Mouse (Mus musculus): ENCODE data around the gene Aqp9.

Gene Aqp9

GRCm38 (mm10) chr9:71168511-71168910 lies at the start of gene Aqp9:
Aqp9 (minus strand) TSS chr9:71168682.
- DNase-seq (ENCODE audit: low read depth, low spot score): no peak

GRCm38 (mm10) chr9:71217793-71218095 lies 49.3 kb upstream of the Aqp9 start:
- no peak for DNase-seq (ENCODE audit: low read depth, low spot score)

GRCm38 (mm10) chr9:71216996-71217792 lies 48.7 kb upstream of the Aqp9 start:
- peak; percentile 25 for DNase-seq (ENCODE audit: low read depth, low spot score)

- peak; percentile 42 for DNase-seq (ENCODE audit: low read depth, low spot score)
Observed at GRCm38 (mm10) chr9:71216036-71216995, 47.8 kb upstream of the Aqp9 start.

- DNase-seq (ENCODE audit: low read depth, low spot score): peak; percentile 87
Observed at GRCm38 (mm10) chr9:71215248-71216035, 47.0 kb upstream of the Aqp9 start, which contains the start of gene Aldh1a2. Aldh1a2 (plus strand) TSS chr9:71215789.

GRCm38 (mm10) chr9:71213636-71214035 lies 45.2 kb upstream of the Aqp9 start:
- no peak for DNase-seq (ENCODE audit: low read depth, low spot score)

GRCm38 (mm10) chr9:71210870-71211269 lies 42.4 kb upstream of the Aqp9 start:
- DNase-seq (ENCODE audit: low read depth, low spot score): peak; percentile 71

GRCm38 (mm10) chr9:71209299-71209698 lies 40.8 kb upstream of the Aqp9 start:
- peak; percentile 44 for DNase-seq (ENCODE audit: low read depth, low spot score)

- DNase-seq (ENCODE audit: low read depth, low spot score): no peak
Observed at GRCm38 (mm10) chr9:71202265-71202664, 33.8 kb upstream of the Aqp9 start.

GRCm38 (mm10) chr9:71198826-71199225 lies 30.3 kb upstream of the Aqp9 start:
- DNase-seq (ENCODE audit: low read depth, low spot score): no peak

GRCm38 (mm10) chr9:71188647-71189415 lies 20.3 kb upstream of the Aqp9 start:
- peak; percentile 83 for DNase-seq (ENCODE audit: low read depth, low spot score)

- no peak for DNase-seq (ENCODE audit: low read depth, low spot score)
Observed at GRCm38 (mm10) chr9:71187396-71187795, 18.9 kb upstream of the Aqp9 start.

GRCm38 (mm10) chr9:71185823-71186222 lies 17.3 kb upstream of the Aqp9 start:
- DNase-seq (ENCODE audit: low read depth, low spot score): no peak

- no peak for DNase-seq (ENCODE audit: low read depth, low spot score)
Observed at GRCm38 (mm10) chr9:71185285-71185684, 16.8 kb upstream of the Aqp9 start.

GRCm38 (mm10) chr9:71179964-71180700 lies 11.7 kb upstream of the Aqp9 start:
- peak; percentile 7 for DNase-seq (ENCODE audit: low read depth, low spot score)

- no peak for DNase-seq (ENCODE audit: low read depth, low spot score)
Observed at GRCm38 (mm10) chr9:71179276-71179896, 10.9 kb upstream of the Aqp9 start.

GRCm38 (mm10) chr9:71175686-71176085 lies 7.2 kb upstream of the Aqp9 start:
- DNase-seq (ENCODE audit: low read depth, low spot score): no peak

GRCm38 (mm10) chr9:71174316-71174975 lies 6.0 kb upstream of the Aqp9 start:
- DNase-seq (ENCODE audit: low read depth, low spot score): no peak

GRCm38 (mm10) chr9:71173533-71173932 lies 5.1 kb upstream of the Aqp9 start:
- no peak for DNase-seq (ENCODE audit: low read depth, low spot score)
